Mouse (Mus musculus): ENCODE results near the gene Rnaseh2c. TPM values are rescaled to one million over a fixed set of nuclear protein-coding genes. Genes with fewer than 3 reads are reported as not detected.

Rnaseh2c gene
- polyA plus RNA-seq, 1 experiment from 2014 or later: 162 TPM

DNA sequence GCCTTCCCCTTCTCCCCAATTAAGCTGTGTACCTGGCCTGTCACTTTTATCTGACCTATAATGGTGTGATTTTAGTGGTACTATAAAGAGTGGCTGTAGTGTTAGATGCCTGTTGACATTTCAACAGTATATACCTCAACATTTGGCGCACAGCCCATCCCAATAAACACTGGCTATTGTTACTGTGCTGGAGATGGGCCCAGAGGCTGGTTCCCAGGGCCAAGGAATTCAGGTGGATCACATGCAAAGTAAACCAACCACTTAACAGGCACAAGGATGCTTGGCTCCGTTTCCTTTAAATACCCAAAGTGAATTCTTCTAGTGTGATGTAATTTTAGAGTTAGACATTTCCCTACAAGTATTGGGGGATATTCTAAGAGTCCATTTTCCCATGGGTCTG, 13.3 kb downstream of the Rnaseh2c start:
- no peak overlapping the region for H3K4me2 ChIP-seq
- WGBS: 80% methylated on average over 2 of the region's 2 CpGs
- H3K4me1 ChIP-seq: peaks cover 7% of the 10 kb centered on the region
- H3K27me3 ChIP-seq: peaks cover 13% of the 10 kb centered on the region; the same call in 1 of the 2 replicates
- H3K36me3 ChIP-seq (replicated peaks): no peaks in the 10 kb centered on the region
- H3K27ac ChIP-seq: no peak overlapping the region
- no peak overlapping the region for H3K9ac ChIP-seq
- no peak for ATAC-seq (ENCODE audit: low FRiP score)
- H3K4me3 ChIP-seq (replicated peaks): no peak overlapping the region
- no peaks in the 10 kb centered on the region for H3K9me3 ChIP-seq

DNA sequence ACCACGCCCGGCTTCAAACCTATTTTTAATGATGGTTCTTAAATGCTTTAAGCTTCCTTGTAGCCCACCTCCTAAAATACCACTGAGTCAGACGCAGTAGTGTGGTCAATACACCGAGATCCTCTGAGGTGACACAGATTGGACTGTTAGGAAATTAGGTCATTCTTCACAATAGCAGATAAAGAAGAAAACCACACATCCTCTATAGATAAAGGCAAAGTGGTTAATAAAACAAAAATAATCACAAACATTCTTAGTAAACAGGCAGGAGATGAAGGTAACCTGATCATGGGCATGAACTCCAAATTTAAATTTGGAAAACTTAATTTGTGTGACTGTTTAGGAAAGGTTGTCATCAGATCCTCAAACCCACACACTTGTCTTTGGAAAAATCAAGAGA, 18.3 kb downstream of the Rnaseh2c start:
- WGBS: 90% methylated on average over 4 of the region's 4 CpGs
- Histone ChIP-seq H3K4me3 (replicated peaks) (no peak overlapping the region), H3K4me1 (no peaks in the 10 kb centered on the region), H3K27ac (no peak overlapping the region), H3K9ac (no peak overlapping the region), H3K27me3 (peaks cover 8% of the 10 kb centered on the region), H3K4me2 (no peak overlapping the region), H3K36me3 (replicated peaks) (no peaks in the 10 kb centered on the region), H3K9me3 (no peaks in the 10 kb centered on the region)
- no peak for ATAC-seq (ENCODE audit: low FRiP score)

DNA sequence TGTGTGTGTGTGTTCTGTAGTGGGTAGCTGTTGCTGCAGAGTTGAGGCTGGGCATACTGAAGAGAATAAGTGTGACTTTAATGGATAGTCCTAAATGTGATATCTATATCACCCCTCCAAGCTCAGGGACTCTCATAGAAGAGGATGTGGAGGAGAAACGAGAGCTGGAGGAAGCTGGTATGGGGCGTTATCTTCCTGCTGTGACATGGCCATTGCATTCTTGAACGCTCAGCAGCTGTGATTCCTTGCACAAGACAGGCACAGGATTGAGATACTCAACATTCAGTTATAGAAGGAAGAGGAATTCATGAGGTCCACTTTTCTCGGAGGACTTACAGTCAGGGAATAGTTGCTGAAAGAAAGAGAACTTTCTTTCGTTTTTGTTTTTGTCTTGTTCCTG, 20.2 kb downstream of the Rnaseh2c start:
- H3K4me2 ChIP-seq: no peak overlapping the region
- ATAC-seq (ENCODE audit: low FRiP score): no peak
- 84% methylated on average over 5 of the region's 5 CpGs for WGBS
- no peaks in the 10 kb centered on the region for H3K9me3 ChIP-seq
- H3K36me3 ChIP-seq (replicated peaks): no peaks in the 10 kb centered on the region
- H3K27ac ChIP-seq: no peak overlapping the region
- peaks cover 8% of the 10 kb centered on the region for H3K27me3 ChIP-seq
- no peaks in the 10 kb centered on the region for H3K4me1 ChIP-seq
- H3K9ac ChIP-seq: no peak overlapping the region
- no peak overlapping the region for H3K4me3 ChIP-seq (replicated peaks)

DNA sequence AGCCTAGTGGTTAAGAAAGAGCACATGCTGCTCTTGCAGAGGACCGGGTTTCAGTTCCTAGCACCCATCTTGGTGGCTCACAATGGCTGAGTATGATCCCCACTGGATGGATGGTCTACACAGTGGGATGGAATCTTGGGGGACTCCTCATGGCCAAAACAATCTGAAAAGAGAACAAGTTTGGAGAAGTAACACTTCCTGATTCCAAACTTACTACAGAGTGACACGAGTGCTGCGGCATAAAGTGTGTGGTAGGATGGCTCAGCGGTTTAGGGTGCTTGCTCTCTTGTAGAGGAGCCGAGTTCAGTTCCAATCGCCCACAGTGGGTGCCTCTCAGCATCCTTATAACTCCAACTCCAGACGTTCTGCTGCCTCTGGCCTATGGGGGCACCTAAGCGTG, 23.6 kb downstream of the Rnaseh2c start:
- Histone ChIP-seq H3K36me3 (replicated peaks) (no peaks in the 10 kb centered on the region), H3K27me3 (peaks cover 9% of the 10 kb centered on the region; the same call in 1 of the 2 replicates), H3K9me3 (no peaks in the 10 kb centered on the region), H3K4me3 (replicated peaks) (no peak overlapping the region), H3K27ac (no peak overlapping the region), H3K4me1 (no peaks in the 10 kb centered on the region), H3K4me2 (no peak overlapping the region), H3K9ac (no peak overlapping the region)
- no peak for ATAC-seq (ENCODE audit: low FRiP score)
- WGBS: 88% methylated on average over 8 of the region's 8 CpGs

DNA sequence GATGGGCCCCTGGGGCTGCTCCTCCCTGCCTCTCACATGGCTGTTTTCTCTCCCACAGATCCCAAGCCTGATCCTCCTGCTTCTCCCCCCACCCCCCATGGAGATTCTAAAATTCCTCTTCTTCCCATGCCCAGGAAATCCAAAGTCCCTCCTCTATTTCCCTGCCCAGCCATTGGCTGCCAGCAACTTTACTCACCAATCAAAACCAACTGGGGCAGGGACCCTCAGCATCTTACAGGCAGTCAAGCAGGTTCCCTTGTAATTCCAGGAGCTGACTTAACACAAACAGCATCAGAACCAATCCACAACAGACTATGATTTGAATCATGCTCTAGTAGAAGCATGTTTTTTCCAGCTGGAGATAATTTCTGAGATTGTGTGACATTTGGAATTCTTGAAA, 28.2 kb downstream of the Rnaseh2c start:
- H3K9me3 ChIP-seq: no peaks in the 10 kb centered on the region
- no peak for ATAC-seq (ENCODE audit: low FRiP score)

DNA sequence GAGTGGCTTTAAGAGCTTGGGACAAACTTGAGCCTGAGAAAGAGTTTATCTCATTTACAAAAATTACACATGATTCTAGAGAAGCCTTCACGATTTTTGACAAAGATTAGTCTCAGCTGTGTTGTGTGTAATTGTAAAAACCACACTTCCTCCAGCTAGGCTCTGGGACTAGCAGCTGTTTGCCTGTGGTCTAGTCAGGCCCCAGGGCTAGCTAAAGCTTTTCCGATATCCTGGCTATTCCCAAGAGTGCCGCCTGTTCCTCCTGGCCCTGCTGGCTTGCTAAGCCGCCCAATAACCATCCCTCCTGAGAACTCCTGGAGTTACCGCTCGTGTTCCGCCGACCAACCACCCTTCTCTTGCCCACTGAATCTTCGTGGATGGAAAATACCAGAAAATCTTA, 30.4 kb downstream of the Rnaseh2c start:
- Histone ChIP-seq H3K36me3 (replicated peaks) (no peaks in the 10 kb centered on the region), H3K9ac (no peak overlapping the region), H3K4me2 (no peak overlapping the region), H3K4me3 (replicated peaks) (no peak overlapping the region), H3K27ac (no peak overlapping the region), H3K4me1 (peaks cover 11% of the 10 kb centered on the region), H3K9me3 (no peaks in the 10 kb centered on the region), H3K27me3 (0 out of 2 replicates have a peak, but pooled peaks cover 5% of the 10 kb centered on the region)
- 85% methylated on average over 9 of the region's 9 CpGs for WGBS
- no peak for ATAC-seq (ENCODE audit: low FRiP score)

More for the DNA sequence above, 28.2 kb downstream of the Rnaseh2c start:
- H3K4me3 ChIP-seq (replicated peaks): no peak overlapping the region
- no peaks in the 10 kb centered on the region for H3K36me3 ChIP-seq (replicated peaks)
- H3K27ac ChIP-seq: no peak overlapping the region
- H3K27me3 ChIP-seq: 0 out of 2 replicates have a peak, but pooled peaks cover 5% of the 10 kb centered on the region
- no peak overlapping the region for H3K9ac ChIP-seq
- no peaks in the 10 kb centered on the region for H3K4me1 ChIP-seq
- H3K4me2 ChIP-seq: no peak overlapping the region

DNA sequence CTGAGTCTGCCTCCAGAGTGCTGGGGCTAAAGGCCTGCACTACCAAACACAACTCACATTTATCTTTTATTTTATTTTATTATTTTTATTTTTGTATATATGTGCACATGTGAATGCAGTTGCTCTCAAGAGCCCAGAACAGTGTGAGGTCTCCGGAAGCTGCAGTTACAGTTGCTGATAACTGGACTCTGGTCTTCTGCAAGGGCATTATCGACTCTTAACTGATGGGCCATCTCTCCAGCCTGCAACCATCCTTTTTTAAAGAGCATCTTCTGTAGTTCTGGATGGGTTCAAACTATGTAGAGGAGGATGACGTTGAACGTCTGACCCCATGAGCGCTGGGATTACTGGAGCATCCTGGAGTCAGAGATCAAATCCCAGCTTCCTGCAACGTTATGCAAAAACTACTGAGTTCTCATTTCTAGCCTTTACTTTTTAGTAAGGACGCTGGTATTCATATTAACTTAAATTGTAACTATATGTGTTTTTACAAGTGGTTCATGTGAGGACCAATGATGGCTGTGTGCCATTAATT, 34.4 kb downstream of the Rnaseh2c start:
- H3K36me3 ChIP-seq (replicated peaks): peaks cover 20% of the 10 kb centered on the region
- H3K27ac ChIP-seq: no peak overlapping the region; the same call in 1 of the 2 replicates
- no peak overlapping the region for H3K4me2 ChIP-seq
- ATAC-seq (ENCODE audit: low FRiP score): no peak
- no peaks in the 10 kb centered on the region for H3K9me3 ChIP-seq
- peak overlapping the region; percentile 93; the same call in 1 of the 2 replicates for H3K9ac ChIP-seq
- WGBS: 81% methylated on average over 7 of the region's 7 CpGs
- H3K4me3 ChIP-seq (replicated peaks): no peak overlapping the region
- peaks cover 22% of the 10 kb centered on the region for H3K4me1 ChIP-seq
- no peaks in the 10 kb centered on the region for H3K27me3 ChIP-seq

DNA sequence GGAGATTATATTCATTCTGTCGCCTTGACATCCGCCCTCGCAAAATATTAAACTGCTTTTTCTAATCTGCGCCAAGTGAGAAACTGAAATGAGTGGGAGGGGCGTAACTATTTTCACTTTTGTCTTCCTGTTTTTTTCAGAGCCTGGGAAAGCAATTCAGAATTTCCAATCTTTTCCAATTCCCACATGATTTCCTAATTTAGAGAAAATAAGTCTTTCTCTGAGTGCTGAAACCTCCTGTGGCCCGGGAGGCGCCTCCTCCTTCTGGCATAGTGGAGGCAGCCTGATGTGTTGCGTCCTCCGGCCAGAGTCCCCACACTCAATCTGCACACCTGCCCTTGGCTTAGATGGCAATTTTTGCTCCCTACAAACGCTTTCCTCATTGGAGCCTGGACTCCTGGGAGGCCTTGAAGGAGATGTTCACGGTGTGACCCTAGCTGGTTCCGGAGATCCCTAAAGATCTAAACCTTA, 34.9 kb downstream of the Rnaseh2c start:
- Histone ChIP-seq H3K4me1 (peaks cover 22% of the 10 kb centered on the region), H3K4me3 (replicated peaks) (peak overlapping the region; percentile 89), H3K36me3 (replicated peaks) (peaks cover 25% of the 10 kb centered on the region), H3K27me3 (no peaks in the 10 kb centered on the region), H3K27ac (peak overlapping the region; percentile 93), H3K9me3 (no peaks in the 10 kb centered on the region), H3K9ac (peak overlapping the region; percentile 93), H3K4me2 (peak overlapping the region; percentile 82)
- no peak for ATAC-seq (ENCODE audit: low FRiP score)
- 43% methylated on average over 12 of the region's 12 CpGs for WGBS

DNA sequence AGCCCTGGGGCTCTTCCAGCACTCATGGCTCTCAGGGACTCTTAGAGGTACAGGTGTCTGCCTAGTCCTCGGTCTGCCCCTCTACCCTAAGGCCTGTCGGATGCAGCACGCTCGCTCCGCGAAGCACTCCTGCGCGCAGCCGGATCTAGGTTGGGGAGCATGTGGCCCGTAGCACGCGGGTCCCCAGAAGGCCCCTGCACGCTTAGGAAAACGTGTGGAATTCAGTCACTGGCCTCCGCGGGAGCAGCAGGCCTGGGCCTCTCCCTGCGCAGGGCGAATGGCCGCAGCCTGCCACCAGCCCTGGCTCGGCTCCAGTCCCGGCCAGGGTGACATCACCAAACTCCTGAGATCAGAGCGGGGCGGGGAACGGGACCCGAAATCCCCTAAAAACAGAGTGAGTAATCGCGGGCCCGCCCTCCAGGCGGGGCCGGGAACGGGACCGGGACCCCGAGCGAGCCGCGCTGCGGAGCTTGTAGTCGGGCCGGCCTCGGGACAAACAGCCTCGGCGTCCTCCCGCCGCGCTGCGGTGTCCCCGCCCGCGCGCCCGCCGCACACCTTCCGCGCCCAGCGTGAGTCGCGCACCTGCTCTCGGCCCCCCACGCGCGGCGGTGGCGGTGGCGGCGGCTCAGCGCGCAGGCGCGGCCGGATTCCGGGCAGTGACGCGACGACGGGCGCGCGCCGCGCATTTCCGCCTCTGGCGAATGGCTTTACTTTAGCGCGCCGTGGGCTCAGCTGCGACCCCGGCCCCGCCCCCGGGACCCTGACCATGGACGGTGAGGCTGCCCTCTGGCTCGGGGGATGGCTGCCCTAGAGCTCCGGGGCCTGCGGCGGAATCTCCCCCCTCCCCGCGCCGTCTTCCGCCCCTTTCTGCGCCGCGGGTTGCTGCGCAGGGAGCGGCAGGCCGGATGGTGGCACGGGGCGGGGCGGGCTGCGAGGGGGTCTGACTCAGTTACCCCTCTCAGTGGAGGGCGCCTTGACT, 35.7 kb downstream of the Rnaseh2c start, which contains the start of gene Rela:
Gene Rela (plus strand): TSS at position 415 of the 979 bp plus-strand sequence.
- Histone ChIP-seq H3K27me3 (no peaks in the 10 kb centered on the region), H3K9ac (peak within 1 kb of the TSS; percentile 93), H3K4me2 (peak within 1 kb of the TSS; percentile 82), H3K9me3 (no peaks in the 10 kb centered on the region), H3K27ac (peak within 1 kb of the TSS; percentile 93), H3K4me3 (replicated peaks) (peak within 1 kb of the TSS; percentile 89), H3K4me1 (peaks cover 22% of the 10 kb centered on the region), H3K36me3 (replicated peaks) (peaks cover 32% of the 10 kb centered on the region)
- under 1% methylated on average over 103 of the region's 109 CpGs for WGBS
- ATAC-seq (ENCODE audit: low FRiP score): peak; percentile 89

DNA sequence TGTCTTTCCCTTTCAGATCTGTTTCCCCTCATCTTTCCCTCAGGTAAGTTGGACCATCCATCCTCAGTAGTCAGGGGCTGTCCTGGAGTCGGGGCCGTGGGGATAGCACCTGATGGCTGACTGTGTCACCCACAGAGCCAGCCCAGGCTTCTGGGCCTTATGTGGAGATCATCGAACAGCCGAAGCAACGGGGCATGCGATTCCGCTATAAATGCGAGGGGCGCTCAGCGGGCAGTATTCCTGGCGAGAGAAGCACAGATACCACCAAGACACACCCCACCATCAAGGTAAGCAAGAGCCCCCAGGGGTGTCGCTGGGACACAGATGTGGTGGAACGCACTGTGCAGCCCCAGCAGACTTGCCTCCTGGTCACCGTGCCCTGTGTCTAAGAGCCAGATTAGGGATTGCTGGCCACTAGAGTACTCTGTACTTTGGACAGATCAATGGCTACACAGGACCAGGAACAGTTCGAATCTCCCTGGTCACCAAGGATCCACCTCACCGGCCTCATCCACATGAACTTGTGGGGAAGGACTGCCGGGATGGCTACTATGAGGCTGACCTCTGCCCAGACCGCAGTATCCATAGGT, 36.8 kb downstream of the Rnaseh2c start:
- peaks cover 22% of the 10 kb centered on the region for H3K4me1 ChIP-seq
- no peak overlapping the region for H3K27ac ChIP-seq
- WGBS: 93% methylated on average over 18 of the region's 18 CpGs

DNA sequence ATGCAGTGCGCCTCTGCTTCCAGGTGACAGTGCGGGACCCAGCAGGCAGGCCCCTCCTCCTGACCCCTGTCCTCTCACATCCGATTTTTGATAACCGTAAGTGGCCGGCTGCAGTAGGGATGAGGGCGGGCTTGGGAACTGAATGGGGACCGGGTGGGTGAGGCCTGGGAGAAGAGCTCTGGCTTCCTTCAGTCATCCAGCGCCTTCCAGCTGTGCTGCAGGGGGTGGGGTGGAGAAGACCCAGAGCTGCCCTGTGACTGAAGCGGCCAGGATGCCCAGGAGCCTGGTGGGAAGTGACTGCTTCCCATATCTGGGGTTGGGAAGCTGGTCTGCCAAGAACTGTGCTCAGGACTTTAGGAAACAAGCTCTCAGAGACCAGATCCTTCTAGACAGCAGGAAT, 38.7 kb downstream of the Rnaseh2c start:
- Histone ChIP-seq H3K27ac (no peak overlapping the region), H3K4me3 (replicated peaks) (no peak overlapping the region), H3K27me3 (no peaks in the 10 kb centered on the region), H3K4me1 (peaks cover 22% of the 10 kb centered on the region), H3K4me2 (no peak overlapping the region), H3K36me3 (replicated peaks) (peaks cover 61% of the 10 kb centered on the region), H3K9me3 (no peaks in the 10 kb centered on the region), H3K9ac (no peak overlapping the region)
- WGBS: 83% methylated on average over 9 of the region's 9 CpGs
- no peak for ATAC-seq (ENCODE audit: low FRiP score)

More for the DNA sequence above, 36.8 kb downstream of the Rnaseh2c start:
- ATAC-seq (ENCODE audit: low FRiP score): no peak
- Histone ChIP-seq H3K9me3 (no peaks in the 10 kb centered on the region), H3K4me2 (peak overlapping the region; percentile 82), H3K4me3 (replicated peaks) (peak overlapping the region; percentile 89), H3K9ac (peak overlapping the region; percentile 93), H3K36me3 (replicated peaks) (peaks cover 44% of the 10 kb centered on the region), H3K27me3 (no peaks in the 10 kb centered on the region)

DNA sequence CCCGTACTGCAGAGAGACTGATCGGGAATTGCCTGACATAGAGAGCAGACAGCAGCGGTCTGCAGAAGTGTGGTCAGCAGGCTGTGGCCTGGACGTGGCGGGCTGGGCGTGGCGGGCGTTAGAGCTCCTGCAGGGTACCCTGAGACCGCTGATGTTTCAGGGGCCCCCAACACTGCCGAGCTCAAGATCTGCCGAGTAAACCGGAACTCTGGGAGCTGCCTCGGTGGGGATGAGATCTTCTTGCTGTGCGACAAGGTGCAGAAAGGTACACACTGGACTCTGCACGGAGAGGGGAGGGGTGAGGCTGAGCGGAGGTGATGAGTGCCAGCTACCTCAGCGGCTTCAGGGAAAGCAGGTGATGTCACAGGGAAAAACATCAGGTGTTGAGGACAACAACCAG, 39.3 kb downstream of the Rnaseh2c start:
- Histone ChIP-seq H3K4me2 (no peak overlapping the region), H3K27ac (no peak overlapping the region), H3K9ac (no peak overlapping the region), H3K4me1 (peaks cover 22% of the 10 kb centered on the region), H3K36me3 (replicated peaks) (peaks cover 68% of the 10 kb centered on the region), H3K4me3 (replicated peaks) (no peak overlapping the region), H3K27me3 (no peaks in the 10 kb centered on the region), H3K9me3 (no peaks in the 10 kb centered on the region)
- no peak for ATAC-seq (ENCODE audit: low FRiP score)
- WGBS: 95% methylated on average over 17 of the region's 17 CpGs

Measured in forebrain, embryonic 12.5 days (tissue).